Mouse (Mus musculus): ENCODE results near the gene Ets1.
A peak's percentile ranks its signal among the peaks of the same experiment; 100 is the strongest.

The Ets1 gene

DNA sequence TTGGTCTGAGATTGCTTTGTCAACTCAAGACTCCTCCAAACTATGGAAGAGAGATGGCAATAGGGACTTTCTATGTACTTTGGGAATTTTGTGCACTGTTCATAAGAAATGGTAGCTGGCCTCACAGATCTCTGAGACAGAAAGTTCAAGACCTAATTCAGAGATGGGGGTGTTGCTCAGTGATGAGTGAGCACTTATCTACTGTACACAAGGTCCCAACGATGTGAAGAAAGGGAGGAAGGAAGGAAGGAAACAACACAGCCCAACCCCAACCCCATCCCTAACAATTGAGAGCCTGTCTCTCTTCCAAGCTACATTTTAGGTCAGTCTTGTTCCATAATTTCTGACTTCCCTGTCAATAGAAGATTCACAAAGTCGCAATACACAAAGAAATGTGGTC is 125.3 kb downstream of the Ets1 start:
- DNase-seq (ENCODE audit: low read depth), result no peak

- DNase-seq (ENCODE audit: low read depth), result no peak
These were observed 128.4 kb downstream of the Ets1 start for GRCm38 (mm10) chr9:32764374-32764773.

DNA sequence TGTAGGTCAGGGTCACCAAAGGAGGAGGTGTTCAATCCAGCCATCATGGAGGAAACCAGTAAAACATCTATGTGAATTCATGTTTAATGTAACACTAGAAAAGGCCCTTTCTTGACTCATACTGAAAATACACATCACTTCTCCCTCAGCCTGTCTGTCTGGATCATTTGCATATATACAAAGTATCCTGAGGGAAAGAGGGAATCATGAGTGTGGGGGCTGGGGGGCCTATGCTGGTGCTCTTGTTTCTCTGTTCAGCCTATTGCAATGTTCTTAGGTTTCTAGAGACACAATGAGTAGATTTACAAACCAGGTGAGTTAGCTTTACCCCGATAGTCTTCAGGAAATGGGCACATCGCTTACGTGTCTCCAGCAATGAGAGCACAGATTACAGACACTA is 129.1 kb downstream of the Ets1 start:
- DNase-seq (ENCODE audit: low read depth), result peak; percentile 58

DNA sequence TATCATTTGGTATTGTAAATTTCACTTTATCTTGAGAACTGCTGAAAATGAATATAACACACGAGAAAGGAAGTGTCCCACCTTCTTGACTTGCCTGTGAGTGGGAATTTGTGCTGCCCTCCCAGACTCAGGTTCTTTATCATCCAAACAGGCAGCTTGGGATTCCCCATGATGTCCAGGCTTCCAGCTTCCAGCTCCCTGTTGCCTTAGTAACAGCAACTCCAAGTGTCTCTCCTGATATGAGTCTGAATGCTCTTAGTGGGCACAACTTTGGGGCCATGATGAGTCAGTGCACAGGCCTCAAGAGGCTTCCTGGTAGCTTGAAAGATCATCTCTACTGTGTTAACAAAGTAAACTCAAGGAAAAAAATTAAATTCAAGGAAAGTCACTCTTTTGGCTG is 142.8 kb downstream of the Ets1 start:
- no peak for DNase-seq (ENCODE audit: low read depth)

DNA sequence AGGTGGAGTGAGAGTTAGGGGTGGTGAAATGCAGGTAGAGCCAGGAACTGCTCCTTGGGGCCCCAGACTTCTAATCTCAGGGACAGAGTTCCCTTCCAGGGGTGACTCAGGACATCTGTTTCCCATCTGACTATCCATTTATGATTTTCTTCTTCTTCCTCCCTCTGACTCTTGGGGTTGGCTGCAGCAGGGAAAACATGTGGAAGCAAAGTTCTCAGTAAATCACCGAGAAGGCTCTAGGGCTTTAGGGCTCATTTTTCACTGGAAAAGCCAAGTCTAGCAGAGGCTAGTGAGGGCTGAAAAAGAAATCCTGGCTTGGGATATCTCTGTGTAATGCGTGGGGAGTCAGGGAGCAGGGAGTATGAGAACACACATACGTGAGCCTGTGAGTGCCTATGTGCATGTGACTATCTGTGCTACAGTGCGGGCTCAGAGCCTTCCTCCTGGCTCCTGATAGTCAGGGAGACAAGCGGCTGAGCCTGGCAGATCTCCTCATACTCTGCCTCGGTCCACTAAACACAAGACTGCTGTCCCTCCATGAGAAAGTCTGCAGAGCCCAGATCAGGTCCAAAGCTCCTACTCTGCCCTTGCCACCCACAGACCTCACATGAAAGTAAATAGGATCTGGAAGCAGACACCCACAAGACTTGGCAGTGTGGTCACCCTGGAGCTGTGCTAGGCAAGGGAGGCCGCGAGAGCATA is 146.5 kb downstream of the Ets1 start:
- no peak for DNase-seq (ENCODE audit: low read depth)

- no peak for DNase-seq (ENCODE audit: low read depth)
These were observed 151.1 kb downstream of the Ets1 start for GRCm38 (mm10) chr9:32787091-32787490.

DNA sequence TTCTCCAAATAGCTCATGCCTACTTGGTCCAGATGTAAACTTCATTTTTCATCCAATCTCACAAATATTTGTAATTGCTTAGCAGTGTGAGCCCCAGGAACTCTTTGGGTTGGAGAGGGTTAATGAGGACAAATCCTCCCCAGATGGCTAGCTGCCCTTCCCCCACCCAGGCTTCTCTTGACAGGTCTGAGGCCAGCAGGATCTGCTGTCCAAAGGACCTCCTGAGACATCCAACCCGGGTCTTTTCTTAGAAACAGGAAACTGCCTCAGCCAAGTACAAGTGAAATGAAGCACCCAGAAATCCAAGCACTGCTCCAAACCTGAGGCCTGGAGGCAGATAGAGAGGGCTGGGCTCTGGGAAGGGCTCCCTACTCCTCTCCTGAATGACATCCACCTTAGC is 151.6 kb downstream of the Ets1 start:
- no peak for DNase-seq (ENCODE audit: low read depth)

GRCm38 (mm10) chr9:32789306-32789705 is 153.3 kb downstream of the Ets1 start:
- DNase-seq (ENCODE audit: low read depth), result no peak

GRCm38 (mm10) chr9:32791699-32792098 is 155.7 kb downstream of the Ets1 start:
- DNase-seq (ENCODE audit: low read depth), result no peak

DNA sequence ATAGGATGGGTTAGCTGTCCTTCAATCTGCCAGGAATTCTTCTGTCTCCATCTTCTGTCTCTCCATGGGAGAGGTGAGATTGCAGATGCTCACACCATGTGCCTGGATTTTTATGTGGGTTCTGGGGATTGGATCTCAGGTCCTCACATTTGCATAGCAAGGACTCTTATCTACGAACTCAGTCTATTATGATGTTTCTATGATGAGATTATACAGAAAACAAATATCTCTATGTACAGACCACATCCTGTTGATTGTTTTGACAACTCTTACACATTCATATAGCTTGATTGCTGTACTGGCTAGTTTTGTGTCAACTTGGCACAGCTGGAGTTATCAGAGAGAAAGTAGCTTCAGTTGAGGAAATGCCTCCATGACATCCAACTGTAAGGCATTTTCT is 162.2 kb downstream of the Ets1 start:
- DNase-seq (ENCODE audit: low read depth), result peak; percentile 79

GRCm38 (mm10) chr9:32806106-32806505 is 170.1 kb downstream of the Ets1 start:
- DNase-seq (ENCODE audit: low read depth), result no peak
